Mouse (Mus musculus): Measurements from ENCODE around the gene Olfr168. TPM values are rescaled to one million over a fixed set of nuclear protein-coding genes. Genes with fewer than 3 reads are reported as not detected.

Olfr168 gene
- not detected for polyA plus RNA-seq (2012; fragmentation: generic; extraction: Trizol)

GRCm38 (mm10) chr16:19535455-19535854 lies at the start of gene Olfr168:
TSS of gene Olfr168 (minus strand) at chr16:19535555.

GRCm38 (mm10) chr16:19571709-19572108 lies 36.4 kb upstream of the Olfr168 start, which contains the start of gene Olfr169:
TSS of gene Olfr169 (minus strand) at chr16:19571809.

DNA sequence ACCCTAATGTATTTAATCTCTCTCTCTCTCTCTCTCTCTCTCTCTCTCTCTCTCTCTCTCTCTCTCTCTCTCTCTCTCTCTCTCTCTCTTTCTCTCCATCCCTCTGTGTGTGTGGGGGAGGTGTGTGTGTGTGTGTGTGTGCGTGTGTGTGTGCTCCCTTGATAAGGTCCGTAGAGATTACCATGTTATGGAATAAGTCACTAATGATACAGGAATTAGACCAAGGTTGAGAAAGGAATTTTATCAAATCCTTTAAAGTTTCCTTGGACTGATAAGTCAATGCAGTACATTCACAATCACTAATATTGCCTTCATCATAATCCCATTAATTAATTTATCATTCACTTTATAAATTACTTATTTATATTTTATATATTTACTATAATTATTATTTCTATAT lies 13.2 kb downstream of the Olfr168 start, which contains the start of gene Olfr167:
Gene Olfr167 (minus strand): TSS at position 101 of the 400 bp plus-strand sequence.

GRCm38 (mm10) chr16:19483394-19483793 lies 52.0 kb downstream of the Olfr168 start, which contains the start of gene Olfr166:
TSS of gene Olfr166 (plus strand) at chr16:19483694.

Other genes with a start within 250 kb of the Olfr168 start
- gene Olfr164, start 221.5 kb downstream of the Olfr168 start, polyA plus RNA-seq (2012; fragmentation: generic; extraction: Trizol), result not detected
- not detected for gene Olfr165, start 112.4 kb downstream of the Olfr168 start, polyA plus RNA-seq (2012; fragmentation: generic; extraction: Trizol)
- gene Olfr166, start 51.9 kb downstream of the Olfr168 start, polyA plus RNA-seq (2012; fragmentation: generic; extraction: Trizol), result not detected
- gene Olfr167, start 13.3 kb downstream of the Olfr168 start, polyA plus RNA-seq (2012; fragmentation: generic; extraction: Trizol), result not detected
- not detected for gene Olfr169, start 36.3 kb upstream of the Olfr168 start, polyA plus RNA-seq (2012; fragmentation: generic; extraction: Trizol)
- gene Olfr170, start 76.3 kb upstream of the Olfr168 start, polyA plus RNA-seq (2012; fragmentation: generic; extraction: Trizol), result not detected
- not detected for gene Olfr171, start 94.4 kb upstream of the Olfr168 start, polyA plus RNA-seq (2012; fragmentation: generic; extraction: Trizol)
- gene Lamp3, start 170.8 kb upstream of the Olfr168 start, polyA plus RNA-seq (2012; fragmentation: generic; extraction: Trizol), result not detected
- gene B3gnt5, start 224.7 kb upstream of the Olfr168 start, polyA plus RNA-seq (2012; fragmentation: generic; extraction: Trizol), result not detected

Measured in C3H10T1/2 (cell line).